Mouse (Mus musculus) forebrain, embryonic 13.5 days (tissue): Measurements from ENCODE around the gene Lst1. TPM values are rescaled to one million over a fixed set of nuclear protein-coding genes. Genes with fewer than 3 reads are reported as not detected.
"Not testable (repeated sequence)": the region's sequence is repeated elsewhere in the genome, so short reads cannot be mapped to it uniquely, and the experiment has no call there.

Experiments used
- ATAC-seq: fragments of 200-750 bp; cut with Nextera tagmentation; 2 replicates; pipeline ENCODE4 v1.8.0; 2017
- H3K27ac ChIP-seq: fragments of 300-500 bp; sonication (generic); 2 replicates; pipeline ENCODE4 v1.5.1; 2015; ENCODE audit warnings: inconsistent platforms, mild to moderate bottlenecking, moderate library complexity
- H3K27me3 ChIP-seq: fragments of 300-500 bp; sonication (generic); 2 replicates; pipeline ENCODE4 v1.6.1; 2015; ENCODE audit warnings: mild to moderate bottlenecking, inconsistent platforms
- H3K36me3 ChIP-seq: fragments of 300-500 bp; sonication (generic); 2 replicates; pipeline ENCODE4 v1.6.1; 2015; ENCODE audit warnings: mild to moderate bottlenecking, inconsistent platforms; ENCODE audit not compliant: poor library complexity, severe bottlenecking
- H3K4me1 ChIP-seq: fragments of 300-500 bp; sonication (generic); 2 replicates; pipeline ENCODE4 v1.6.1; 2015; ENCODE audit warnings: inconsistent platforms
- H3K4me2 ChIP-seq: fragments of 300-500 bp; sonication (generic); 2 replicates; pipeline ENCODE4 v1.6.1; 2015; ENCODE audit warnings: inconsistent platforms, mild to moderate bottlenecking, moderate library complexity
- H3K4me3 ChIP-seq: fragments of 300-500 bp; sonication (generic); 2 replicates; pipeline ENCODE4 v1.5.1; 2015; ENCODE audit warnings: mild to moderate bottlenecking, inconsistent platforms
- H3K9ac ChIP-seq: fragments of 300-500 bp; sonication (generic); 2 replicates; pipeline ENCODE4 v1.6.1; 2015; ENCODE audit warnings: mild to moderate bottlenecking, inconsistent platforms
- H3K9me3 ChIP-seq: fragments of 300-500 bp; sonication (generic); replicated peaks from 2 replicates; pipeline ENCODE4 v1.6.1; 2016; ENCODE audit warnings: inconsistent platforms
- WGBS: fragments of 180-500 bp; shearing (Covaris S2); methylation state at CpG from one replicate; pipeline ENCODE4 v1.1.7; 2015; 5-methylcytosine and 5-hydroxymethylcytosine counted together
- polyA plus RNA-seq: library from polyadenylated mRNA; unstranded; fragments of >200 nt; fragmentation: Nextera tagmentation; extraction: Ambion mirVana; gene quantifications from 2 replicates; pipeline ENCODE4 v1.2.1, GENCODE M21; 2015

Gene Lst1
- 3.5 and 4.2 TPM in 2 replicates for polyA plus RNA-seq

- 65% methylated on average over 7 of the region's 7 CpGs for WGBS
- peaks cover 11% of the 10 kb centered on the region for H3K4me1 ChIP-seq
- H3K27ac ChIP-seq, result no peak within 1 kb of the TSS
- no peak for ATAC-seq
- H3K27me3 ChIP-seq, result no peaks in the 10 kb centered on the region
- H3K4me2 ChIP-seq, result no peak within 1 kb of the TSS
- H3K36me3 ChIP-seq, result no peaks in the 10 kb centered on the region
- no peak within 1 kb of the TSS for H3K9ac ChIP-seq
- no peaks in the 10 kb centered on the region for H3K9me3 ChIP-seq
- no peak within 1 kb of the TSS for H3K4me3 ChIP-seq
Measured at GRCm38 (mm10) chr17:35187959-35188610, at the start of gene Lst1. Gene Lst1 (minus strand): TSS chr17:35188439.

- ATAC-seq, result no peak
- peaks cover 37% of the 10 kb centered on the region for H3K4me1 ChIP-seq
- H3K27ac ChIP-seq, result no peak overlapping the region
Measured at GRCm38 (mm10) chr17:35237504-35237903, 49.3 kb upstream of the Lst1 start.

GRCm38 (mm10) chr17:35236996-35237395 is 48.8 kb upstream of the Lst1 start:
- H3K4me2 ChIP-seq, result peak overlapping the region; percentile 85
- peaks cover 37% of the 10 kb centered on the region for H3K4me1 ChIP-seq
- peak overlapping the region; percentile 86 for H3K9ac ChIP-seq
- ATAC-seq, result no peak
- H3K9me3 ChIP-seq, result no peaks in the 10 kb centered on the region
- no peaks in the 10 kb centered on the region for H3K27me3 ChIP-seq
- 78% methylated on average over 9 of the region's 9 CpGs for WGBS
- peak overlapping the region; percentile 97 for H3K27ac ChIP-seq
- H3K4me3 ChIP-seq, result peak overlapping the region; percentile 58
- H3K36me3 ChIP-seq, result peaks cover 11% of the 10 kb centered on the region

More at GRCm38 (mm10) chr17:35237504-35237903, 49.3 kb upstream of the Lst1 start:
- Histone ChIP-seq H3K36me3 (peaks cover 11% of the 10 kb centered on the region), H3K9me3 (no peaks in the 10 kb centered on the region), H3K27me3 (no peaks in the 10 kb centered on the region), H3K9ac (no peak overlapping the region), H3K4me3 (no peak overlapping the region), H3K4me2 (peak overlapping the region; percentile 85; the same call in 1 of the 2 replicates)
- WGBS, result 91% methylated on average over 12 of the region's 12 CpGs

- H3K9me3 ChIP-seq, result no peaks in the 10 kb centered on the region
- ATAC-seq, result peak; percentile 84
- peak overlapping the region; percentile 85 for H3K4me2 ChIP-seq
- H3K4me3 ChIP-seq, result peak overlapping the region; percentile 58
- H3K4me1 ChIP-seq, result peaks cover 41% of the 10 kb centered on the region
- no peaks in the 10 kb centered on the region for H3K27me3 ChIP-seq
- peaks cover 12% of the 10 kb centered on the region for H3K36me3 ChIP-seq
- peak overlapping the region; percentile 86 for H3K9ac ChIP-seq
- WGBS, result 1% methylated on average over 18 of the region's 18 CpGs
- H3K27ac ChIP-seq, result peak overlapping the region; percentile 97
Measured at GRCm38 (mm10) chr17:35236390-35236746, 48.1 kb upstream of the Lst1 start.

- H3K4me3 ChIP-seq, result peak within 1 kb of the TSS; percentile 58
- H3K27ac ChIP-seq, result peak within 1 kb of the TSS; percentile 97
- H3K27me3 ChIP-seq, result no peaks in the 10 kb centered on the region
- peak within 1 kb of the TSS; percentile 86 for H3K9ac ChIP-seq
- peaks cover 40% of the 10 kb centered on the region for H3K4me1 ChIP-seq
- ATAC-seq, result peak; percentile 77
- H3K9me3 ChIP-seq, result no peaks in the 10 kb centered on the region
- WGBS, result under 1% methylated on average over 35 of the region's 35 CpGs
- peaks cover 17% of the 10 kb centered on the region for H3K36me3 ChIP-seq
- H3K4me2 ChIP-seq, result peak within 1 kb of the TSS; percentile 85
Measured at GRCm38 (mm10) chr17:35235614-35236389, 47.6 kb upstream of the Lst1 start, which contains the start of gene Nfkbil1. Gene Nfkbil1 (minus strand): TSS chr17:35235792.

GRCm38 (mm10) chr17:35234903-35235302 is 46.7 kb upstream of the Lst1 start:
- H3K27ac ChIP-seq, result peak overlapping the region; percentile 97
- peak overlapping the region; percentile 58 for H3K4me3 ChIP-seq
- peaks cover 25% of the 10 kb centered on the region for H3K36me3 ChIP-seq
- no peaks in the 10 kb centered on the region for H3K27me3 ChIP-seq
- H3K4me2 ChIP-seq, result peak overlapping the region; percentile 85
- peak overlapping the region; percentile 86 for H3K9ac ChIP-seq
- WGBS, result 15% methylated on average over 28 of the region's 31 CpGs
- H3K4me1 ChIP-seq, result peaks cover 32% of the 10 kb centered on the region
- ATAC-seq, result no peak
- H3K9me3 ChIP-seq, result no peaks in the 10 kb centered on the region

- H3K4me2 ChIP-seq, result peak overlapping the region; percentile 85
- not testable (repeated sequence) for H3K27me3 ChIP-seq, H3K9me3 ChIP-seq, H3K27ac ChIP-seq, ATAC-seq
- WGBS, result 93% methylated on average over 7 of the region's 7 CpGs
- peaks cover 32% of the 10 kb centered on the region for H3K4me1 ChIP-seq
- H3K4me3 ChIP-seq, result peak overlapping the region; percentile 58; the same call in 1 of the 2 replicates
- H3K36me3 ChIP-seq, result peaks cover 33% of the 10 kb centered on the region
- H3K9ac ChIP-seq, result 0 out of 2 replicates have a peak overlapping the region, but pooled peaks have one; percentile 86
Measured at GRCm38 (mm10) chr17:35234090-35234489, 45.9 kb upstream of the Lst1 start.

GRCm38 (mm10) chr17:35233114-35233980 is 45.1 kb upstream of the Lst1 start, which contains the start of gene Atp6v1g2:
Gene Atp6v1g2 (plus strand): TSS chr17:35233660.
- peaks cover 40% of the 10 kb centered on the region for H3K36me3 ChIP-seq
- ATAC-seq, result no peak
- WGBS, result 79% methylated on average over 18 of the region's 18 CpGs
- no peak within 1 kb of the TSS for H3K27ac ChIP-seq
- H3K4me3 ChIP-seq, result peak within 1 kb of the TSS; percentile 58
- no peaks in the 10 kb centered on the region for H3K27me3 ChIP-seq
- peak within 1 kb of the TSS; percentile 85 for H3K4me2 ChIP-seq
- peak within 1 kb of the TSS; percentile 86 for H3K9ac ChIP-seq
- H3K9me3 ChIP-seq, result no peaks in the 10 kb centered on the region
- H3K4me1 ChIP-seq, result peaks cover 32% of the 10 kb centered on the region

- H3K9me3 ChIP-seq, result no peaks in the 10 kb centered on the region
- peak overlapping the region; percentile 35; the same call in 1 of the 2 replicates for H3K9ac ChIP-seq
- H3K4me3 ChIP-seq, result no peak overlapping the region
- ATAC-seq, result no peak
- no peaks in the 10 kb centered on the region for H3K27me3 ChIP-seq
- no peak overlapping the region for H3K4me2 ChIP-seq
- peaks cover 32% of the 10 kb centered on the region for H3K4me1 ChIP-seq
- H3K36me3 ChIP-seq, result peaks cover 47% of the 10 kb centered on the region
- WGBS, result 93% methylated on average over 5 of the region's 5 CpGs
- H3K27ac ChIP-seq, result no peak overlapping the region
Measured at GRCm38 (mm10) chr17:35232659-35233058, 44.4 kb upstream of the Lst1 start.

GRCm38 (mm10) chr17:35232043-35232442 is 43.8 kb upstream of the Lst1 start:
- 0 out of 2 replicates have a peak overlapping the region, but pooled peaks have one; percentile 10 for H3K4me3 ChIP-seq
- WGBS, result 13% methylated on average over 12 of the region's 12 CpGs
- H3K4me2 ChIP-seq, result peak overlapping the region; percentile 40
- H3K36me3 ChIP-seq, result peaks cover 53% of the 10 kb centered on the region
- H3K27ac ChIP-seq, result no peak overlapping the region
- H3K9me3 ChIP-seq, result no peaks in the 10 kb centered on the region
- H3K27me3 ChIP-seq, result no peaks in the 10 kb centered on the region
- ATAC-seq, result no peak
- peaks cover 30% of the 10 kb centered on the region for H3K4me1 ChIP-seq
- peak overlapping the region; percentile 27; the same call in 1 of the 2 replicates for H3K9ac ChIP-seq

GRCm38 (mm10) chr17:35231022-35231421 is 42.8 kb upstream of the Lst1 start:
- H3K9me3 ChIP-seq, result no peaks in the 10 kb centered on the region
- H3K9ac ChIP-seq, result 0 out of 2 replicates have a peak overlapping the region, but pooled peaks have one; percentile 27
- H3K4me3 ChIP-seq, result no peak overlapping the region
- no peak for ATAC-seq
- 94% methylated on average over 10 of the region's 10 CpGs for WGBS
- no peak overlapping the region for H3K4me2 ChIP-seq
- H3K4me1 ChIP-seq, result peaks cover 23% of the 10 kb centered on the region
- H3K36me3 ChIP-seq, result peaks cover 57% of the 10 kb centered on the region
- H3K27ac ChIP-seq, result no peak overlapping the region
- no peaks in the 10 kb centered on the region for H3K27me3 ChIP-seq
